Mouse (Mus musculus): ENCODE results near the gene Dhx9. TPM values are rescaled to one million over a fixed set of nuclear protein-coding genes. Genes with fewer than 3 reads are reported as not detected.
A peak's percentile ranks its signal among the peaks of the same experiment; 100 is the strongest.
"Not testable (repeated sequence)": the region's sequence is repeated elsewhere in the genome, so short reads cannot be mapped to it uniquely, and the experiment has no call there.

The Dhx9 gene
- 148 to 217 TPM (median 199 TPM) in 3 replicates for total RNA-seq (2017)

- peak; percentile 68 for ATAC-seq (replicated peaks; ENCODE audit: insufficient number of reproducible peaks, low FRiP score, low TSS enrichment, poor library complexity, severe bottlenecking)
These were observed at the start of gene Dhx9 for GRCm38 (mm10) chr1:153487500-153487879. Gene Dhx9 (minus strand): TSS chr1:153487660.

GRCm38 (mm10) chr1:153535611-153536010, 48.2 kb upstream of the Dhx9 start:
- no peak for ATAC-seq (replicated peaks; ENCODE audit: insufficient number of reproducible peaks, low FRiP score, low TSS enrichment, poor library complexity, severe bottlenecking)

- not testable (repeated sequence) for ATAC-seq (replicated peaks; ENCODE audit: insufficient number of reproducible peaks, low FRiP score, low TSS enrichment, poor library complexity, severe bottlenecking)
These were observed 45.4 kb upstream of the Dhx9 start for GRCm38 (mm10) chr1:153532896-153533295.

- ATAC-seq (replicated peaks; ENCODE audit: insufficient number of reproducible peaks, low FRiP score, low TSS enrichment, poor library complexity, severe bottlenecking): no peak
These were observed 44.9 kb upstream of the Dhx9 start for GRCm38 (mm10) chr1:153532234-153532841.

GRCm38 (mm10) chr1:153531677-153532233, 44.3 kb upstream of the Dhx9 start:
- no peak for ATAC-seq (replicated peaks; ENCODE audit: insufficient number of reproducible peaks, low FRiP score, low TSS enrichment, poor library complexity, severe bottlenecking)

- ATAC-seq (replicated peaks; ENCODE audit: insufficient number of reproducible peaks, low FRiP score, low TSS enrichment, poor library complexity, severe bottlenecking): no peak
These were observed 34.7 kb upstream of the Dhx9 start for GRCm38 (mm10) chr1:153522116-153522515.

- no peak for ATAC-seq (replicated peaks; ENCODE audit: insufficient number of reproducible peaks, low FRiP score, low TSS enrichment, poor library complexity, severe bottlenecking)
These were observed 27.9 kb upstream of the Dhx9 start for GRCm38 (mm10) chr1:153515368-153515767.

GRCm38 (mm10) chr1:153510330-153511009, 23.0 kb upstream of the Dhx9 start:
- ATAC-seq (replicated peaks; ENCODE audit: insufficient number of reproducible peaks, low FRiP score, low TSS enrichment, poor library complexity, severe bottlenecking): 0 out of 2 replicates have a peak, but pooled peaks have one; percentile 53

GRCm38 (mm10) chr1:153509569-153509968, 22.1 kb upstream of the Dhx9 start:
- not testable (repeated sequence) for ATAC-seq (replicated peaks; ENCODE audit: insufficient number of reproducible peaks, low FRiP score, low TSS enrichment, poor library complexity, severe bottlenecking)

- no peak for ATAC-seq (replicated peaks; ENCODE audit: insufficient number of reproducible peaks, low FRiP score, low TSS enrichment, poor library complexity, severe bottlenecking)
These were observed 21.6 kb upstream of the Dhx9 start for GRCm38 (mm10) chr1:153509012-153509411.

- no peak for ATAC-seq (replicated peaks; ENCODE audit: insufficient number of reproducible peaks, low FRiP score, low TSS enrichment, poor library complexity, severe bottlenecking)
These were observed 18.8 kb upstream of the Dhx9 start for GRCm38 (mm10) chr1:153506266-153506665.

- no peak; the same call in 1 of the 2 replicates for ATAC-seq (replicated peaks; ENCODE audit: insufficient number of reproducible peaks, low FRiP score, low TSS enrichment, poor library complexity, severe bottlenecking)
These were observed 14.3 kb upstream of the Dhx9 start for GRCm38 (mm10) chr1:153501644-153502321.

GRCm38 (mm10) chr1:153500030-153500429, 12.6 kb upstream of the Dhx9 start:
- no peak for ATAC-seq (replicated peaks; ENCODE audit: insufficient number of reproducible peaks, low FRiP score, low TSS enrichment, poor library complexity, severe bottlenecking)

- ATAC-seq (replicated peaks; ENCODE audit: insufficient number of reproducible peaks, low FRiP score, low TSS enrichment, poor library complexity, severe bottlenecking): no peak
These were observed 8.6 kb upstream of the Dhx9 start for GRCm38 (mm10) chr1:153496030-153496429.

GRCm38 (mm10) chr1:153493931-153494330, 6.5 kb upstream of the Dhx9 start:
- ATAC-seq (replicated peaks; ENCODE audit: insufficient number of reproducible peaks, low FRiP score, low TSS enrichment, poor library complexity, severe bottlenecking): no peak

- no peak for ATAC-seq (replicated peaks; ENCODE audit: insufficient number of reproducible peaks, low FRiP score, low TSS enrichment, poor library complexity, severe bottlenecking)
These were observed 5.9 kb upstream of the Dhx9 start for GRCm38 (mm10) chr1:153493338-153493737.

GRCm38 (mm10) chr1:153491822-153492221, 4.4 kb upstream of the Dhx9 start:
- 0 out of 2 replicates have a peak, but pooled peaks have one; percentile 2 for ATAC-seq (replicated peaks; ENCODE audit: insufficient number of reproducible peaks, low FRiP score, low TSS enrichment, poor library complexity, severe bottlenecking)

GRCm38 (mm10) chr1:153491345-153491744, 3.9 kb upstream of the Dhx9 start:
- no peak for ATAC-seq (replicated peaks; ENCODE audit: insufficient number of reproducible peaks, low FRiP score, low TSS enrichment, poor library complexity, severe bottlenecking)

GRCm38 (mm10) chr1:153489963-153490362, 2.5 kb upstream of the Dhx9 start:
- no peak for ATAC-seq (replicated peaks; ENCODE audit: insufficient number of reproducible peaks, low FRiP score, low TSS enrichment, poor library complexity, severe bottlenecking)
